Mouse (Mus musculus) stomach, embryonic 14.5 days (tissue): ENCODE data around the gene Lamtor2. TPM values are rescaled to one million over a fixed set of nuclear protein-coding genes. Genes with fewer than 3 reads are reported as not detected.
A peak's percentile ranks its signal among the peaks of the same experiment; 100 is the strongest.
"Not testable (repeated sequence)": the region's sequence is repeated elsewhere in the genome, so short reads cannot be mapped to it uniquely, and the experiment has no call there.

Experiments
- ATAC-seq: fragments of 200-750 bp; cut with Nextera tagmentation; 2 replicates; pipeline ENCODE4 v1.8.0; 2017; ENCODE audit warnings: low read depth, moderate TSS enrichment; ENCODE audit not compliant: insufficient number of reproducible peaks, insufficient read depth, low FRiP score
- H3K27ac ChIP-seq: fragments of 300-500 bp; sonication (generic); 2 replicates; pipeline ENCODE4 v1.5.1; 2014; ENCODE audit warnings: mild to moderate bottlenecking, low read length, moderate library complexity, mixed read lengths
- H3K27me3 ChIP-seq: fragments of 300-500 bp; sonication (generic); 2 replicates; pipeline ENCODE4 v1.6.1; 2014; ENCODE audit warnings: low read length, control low read depth, mixed read lengths; ENCODE audit not compliant: control insufficient read depth, insufficient read depth
- H3K36me3 ChIP-seq: fragments of 300-500 bp; sonication (generic); 2 replicates; pipeline ENCODE4 v1.6.1; 2014; ENCODE audit warnings: mild to moderate bottlenecking, control low read depth, low read length, moderate library complexity, mixed read lengths; ENCODE audit not compliant: control insufficient read depth, insufficient read depth
- H3K4me1 ChIP-seq: fragments of 300-500 bp; sonication (generic); 2 replicates; pipeline ENCODE4 v1.6.1; 2014; ENCODE audit warnings: low read length, control low read depth, mixed read lengths; ENCODE audit not compliant: control insufficient read depth, insufficient read depth
- H3K4me2 ChIP-seq: fragments of 300-500 bp; sonication (generic); replicated peaks from 2 replicates; pipeline ENCODE4 v1.6.1; 2014; ENCODE audit warnings: low read depth, low read length, control low read depth
- H3K4me3 ChIP-seq: fragments of 300-500 bp; sonication (generic); 2 replicates; pipeline ENCODE4 v1.5.1; 2014; ENCODE audit warnings: low read depth, low read length, control low read depth
- H3K9ac ChIP-seq: fragments of 300-500 bp; sonication (generic); replicated peaks from 2 replicates; pipeline ENCODE4 v1.6.1; 2014; ENCODE audit warnings: low read depth, mild to moderate bottlenecking, control low read depth, low read length, moderate library complexity, mixed read lengths
- H3K9me3 ChIP-seq: fragments of 300-500 bp; sonication (generic); 2 replicates; pipeline ENCODE4 v1.6.1; 2016; ENCODE audit warnings: low read depth, low read length, control low read depth; ENCODE audit not compliant: control insufficient read depth
- WGBS: fragments of 180-500 bp; shearing (Covaris S2); extraction: QIAGEN DNeasy Blood & Tissue Kit; methylation state at CpG from one replicate; pipeline ENCODE4 v1.1.7; 2014; 5-methylcytosine and 5-hydroxymethylcytosine counted together
- polyA plus RNA-seq: library from polyadenylated mRNA; unstranded; fragments of >200 nt; fragmentation: Nextera tagmentation; extraction: Ambion mirVana; gene quantifications from 2 replicates; pipeline ENCODE4 v1.2.1, GENCODE M21; 2014

The Lamtor2 gene
- polyA plus RNA-seq, 1 experiment from 2014 or later: 84.8 TPM

DNA sequence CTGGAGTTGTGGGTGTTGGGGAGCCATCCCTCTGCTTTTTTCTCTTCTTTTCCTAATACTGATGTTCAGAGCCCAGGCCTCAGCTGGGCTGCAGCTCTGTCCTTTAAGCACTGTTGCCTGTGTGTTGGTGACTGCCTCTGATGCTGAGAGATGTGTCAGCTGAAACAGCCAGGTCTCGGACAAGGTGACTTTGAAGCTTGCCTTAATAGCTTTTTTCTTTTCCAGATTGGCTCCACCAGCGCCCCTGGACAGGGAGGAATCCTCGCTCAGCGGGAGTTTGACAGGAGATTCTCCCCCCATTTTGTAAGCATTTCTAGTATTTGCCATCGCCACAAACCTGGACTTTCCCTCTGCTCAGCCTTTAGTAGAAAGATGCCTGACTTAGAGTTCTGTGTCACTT, 33.8 kb upstream of the Lamtor2 start:
- peaks cover 55% of the 10 kb centered on the region for H3K36me3 ChIP-seq
- no peak overlapping the region for H3K27ac ChIP-seq
- no peak overlapping the region for H3K9ac ChIP-seq
- no peaks in the 10 kb centered on the region for H3K9me3 ChIP-seq
- no peak overlapping the region for H3K4me2 ChIP-seq
- H3K4me3 ChIP-seq: no peak overlapping the region
- no peaks in the 10 kb centered on the region for H3K4me1 ChIP-seq
- 95% methylated on average over 5 of the region's 5 CpGs for WGBS
- H3K27me3 ChIP-seq: no peaks in the 10 kb centered on the region
- ATAC-seq: no peak

DNA sequence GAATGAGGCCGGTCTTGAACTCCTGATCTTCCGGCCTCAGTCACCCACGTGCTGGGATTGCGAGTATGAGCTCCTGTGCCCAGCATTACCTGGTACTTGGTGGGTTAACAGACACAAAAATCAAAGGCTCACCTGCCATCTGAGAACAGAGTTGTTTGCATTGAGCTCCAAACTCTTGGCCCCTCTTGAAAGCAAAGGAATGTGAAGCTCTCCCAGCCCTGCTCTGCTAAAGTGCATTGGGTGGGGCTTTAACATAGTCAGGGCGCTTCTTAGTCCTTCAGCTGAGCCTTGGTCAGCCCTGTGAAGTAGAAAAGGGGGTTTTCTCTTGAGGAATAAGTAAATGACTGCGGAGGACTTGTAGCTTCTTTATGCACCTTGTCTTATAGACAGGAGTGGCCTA, 32.9 kb upstream of the Lamtor2 start:
- peaks cover 59% of the 10 kb centered on the region for H3K36me3 ChIP-seq
- no peaks in the 10 kb centered on the region for H3K4me1 ChIP-seq
- WGBS: 87% methylated on average over 6 of the region's 6 CpGs

DNA sequence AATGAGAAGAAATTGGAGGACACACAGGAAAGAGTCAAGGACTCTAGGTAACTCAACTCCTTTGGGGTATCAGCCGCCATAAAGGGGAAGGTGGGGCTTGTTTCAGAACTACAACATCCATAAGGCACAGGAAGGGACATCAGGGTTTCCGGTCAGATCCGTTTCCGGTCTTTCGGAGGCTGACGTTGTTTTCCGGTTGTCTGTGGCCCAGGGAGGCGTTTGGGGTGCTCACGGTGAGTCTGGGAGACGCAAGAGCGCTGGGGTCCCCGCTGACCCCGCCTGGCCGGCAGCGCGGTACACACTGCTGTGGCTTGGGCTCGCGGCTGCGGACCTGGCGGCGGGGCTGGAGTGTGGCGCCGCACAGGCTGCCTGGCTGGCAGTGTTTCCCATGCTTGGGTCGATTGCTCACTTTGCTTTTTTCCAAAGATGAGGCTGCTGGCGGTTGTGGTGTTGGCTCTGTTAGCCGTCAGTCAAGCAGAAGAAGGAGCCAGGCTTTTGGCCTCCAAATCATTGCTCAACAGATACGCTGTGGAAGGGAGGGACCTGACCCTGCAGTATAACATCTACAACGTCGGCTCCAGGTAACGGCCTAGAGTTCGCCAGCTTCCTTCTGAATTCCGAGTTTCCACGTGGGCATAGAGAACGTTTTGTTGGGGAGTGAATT, 26.7 kb upstream of the Lamtor2 start:
- Histone ChIP-seq H3K4me1 (peaks cover 10% of the 10 kb centered on the region), H3K36me3 (peaks cover 26% of the 10 kb centered on the region), H3K4me3 (peak overlapping the region; percentile 90), H3K4me2 (peak overlapping the region; percentile 88), H3K27me3 (no peaks in the 10 kb centered on the region), H3K9me3 (no peaks in the 10 kb centered on the region), H3K27ac (peak overlapping the region; percentile 48; the same call in 1 of the 2 replicates), H3K9ac (peak overlapping the region; percentile 67)
- under 1% methylated on average over 34 of the region's 34 CpGs for WGBS
- peak; percentile 75; the same call in 1 of the 2 replicates for ATAC-seq

More for the DNA sequence above, 32.9 kb upstream of the Lamtor2 start:
- Histone ChIP-seq H3K9ac (no peak overlapping the region), H3K4me2 (no peak overlapping the region), H3K9me3 (no peaks in the 10 kb centered on the region), H3K27me3 (no peaks in the 10 kb centered on the region), H3K27ac (no peak overlapping the region), H3K4me3 (no peak overlapping the region)
- no peak for ATAC-seq

DNA sequence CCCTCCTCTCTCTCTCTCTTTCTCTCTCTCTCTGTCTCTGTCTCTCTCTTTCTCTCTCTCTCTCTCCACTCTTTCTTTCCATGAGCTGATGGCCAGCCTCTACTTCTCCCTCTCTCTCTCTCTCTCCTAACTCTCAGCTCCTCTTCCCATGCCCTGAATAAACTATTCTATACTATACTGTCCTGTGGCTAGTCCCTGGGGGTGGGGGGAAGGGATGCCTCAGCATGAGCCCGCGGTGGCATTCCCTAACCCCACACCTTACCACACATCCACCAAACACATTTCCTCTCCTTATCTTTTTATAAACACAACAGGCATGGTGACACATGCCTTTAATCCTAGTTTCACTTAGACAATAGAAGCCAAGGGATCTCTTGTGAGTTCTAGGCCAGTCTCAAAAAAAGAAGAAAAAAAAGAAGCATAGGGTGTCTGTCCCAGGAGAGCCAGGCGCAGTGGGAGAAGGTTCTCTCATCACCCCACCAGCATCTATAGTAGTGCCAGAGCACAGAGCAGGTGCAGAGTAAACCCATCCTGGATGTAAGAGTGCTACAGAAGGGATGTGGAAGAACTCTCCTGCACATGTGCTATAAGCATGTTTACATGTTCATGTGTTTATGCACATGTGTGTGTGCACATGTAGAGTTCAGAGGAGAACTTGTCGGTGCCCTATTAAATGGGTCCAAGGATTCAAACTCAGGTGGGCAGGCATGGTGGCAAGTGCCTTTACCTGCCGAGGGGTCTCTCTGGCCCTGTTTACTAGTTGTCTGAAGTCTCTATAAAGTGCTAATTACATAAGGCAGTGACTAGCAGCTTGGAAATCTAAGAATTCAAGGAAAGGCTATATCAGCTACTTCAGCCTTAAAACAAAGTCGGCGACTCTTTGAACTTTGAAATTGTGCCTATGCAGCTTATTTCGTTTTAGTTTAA, 25.9 kb upstream of the Lamtor2 start:
- H3K4me2 ChIP-seq: peak overlapping the region; percentile 88
- no peak overlapping the region for H3K9ac ChIP-seq
- peaks cover 10% of the 10 kb centered on the region for H3K4me1 ChIP-seq
- peaks cover 23% of the 10 kb centered on the region for H3K36me3 ChIP-seq
- peak overlapping the region; percentile 90 for H3K4me3 ChIP-seq
- no peaks in the 10 kb centered on the region for H3K9me3 ChIP-seq
- H3K27ac ChIP-seq: no peak overlapping the region
- 44% methylated on average over 8 of the region's 8 CpGs for WGBS
- ATAC-seq: 0 out of 2 replicates have a peak, but pooled peaks have one; percentile 12
- no peaks in the 10 kb centered on the region for H3K27me3 ChIP-seq

DNA sequence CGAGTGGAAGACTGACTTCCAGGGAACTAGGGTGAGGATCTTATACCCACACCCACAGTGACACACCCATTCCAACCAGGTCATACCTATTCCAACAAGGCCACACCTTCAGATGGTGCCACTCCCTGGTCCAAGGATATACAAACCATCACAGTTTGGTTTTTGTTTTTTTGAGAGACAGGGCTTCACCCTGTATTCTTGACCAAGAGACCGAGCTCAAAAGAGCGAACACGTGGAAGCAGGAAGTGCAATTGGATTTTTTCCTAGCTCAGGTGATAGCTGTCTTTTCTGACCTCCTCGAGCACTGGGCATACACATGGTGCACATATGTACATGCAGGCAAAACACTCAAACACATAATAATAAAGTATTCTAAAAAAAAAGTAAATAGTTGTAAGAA, 25.0 kb upstream of the Lamtor2 start:
- not testable (repeated sequence) for H3K27me3 ChIP-seq, H3K9me3 ChIP-seq, H3K4me2 ChIP-seq, ATAC-seq, H3K4me3 ChIP-seq, H3K27ac ChIP-seq, H3K9ac ChIP-seq
- Histone ChIP-seq H3K4me1 (peaks cover 10% of the 10 kb centered on the region), H3K36me3 (peaks cover 14% of the 10 kb centered on the region; the same call in 1 of the 2 replicates)
- 84% methylated on average over 5 of the region's 5 CpGs for WGBS

DNA sequence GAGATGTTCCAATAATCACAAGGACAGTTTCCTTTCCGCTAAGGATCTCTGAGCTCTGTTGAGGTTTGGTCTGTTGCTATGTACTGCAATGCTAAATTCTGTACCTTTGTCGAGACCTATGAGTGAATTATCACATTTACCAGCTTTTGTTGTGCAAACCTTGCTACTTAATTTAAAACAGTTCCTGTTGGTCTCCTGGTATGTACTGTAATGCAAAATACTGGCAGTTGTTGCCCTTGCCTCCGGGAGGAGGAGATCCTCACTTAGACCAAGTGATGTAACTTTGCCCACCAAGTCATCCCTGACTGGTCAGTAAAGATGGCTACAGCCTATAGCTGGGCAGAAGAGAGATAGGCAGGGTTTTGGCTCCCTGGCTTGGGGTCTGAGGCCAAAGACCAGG, 22.7 kb upstream of the Lamtor2 start, which contains the start of gene Ssr2:
Ssr2 (plus strand) TSS at position 337 of the 400 bp plus-strand sequence.
- no peak for ATAC-seq
- Histone ChIP-seq H3K9ac (no peak within 1 kb of the TSS), H3K4me3 (no peak within 1 kb of the TSS), H3K4me2 (no peak within 1 kb of the TSS), H3K4me1 (peaks cover 10% of the 10 kb centered on the region), H3K9me3 (no peaks in the 10 kb centered on the region), H3K27ac (no peak within 1 kb of the TSS), H3K27me3 (no peaks in the 10 kb centered on the region), H3K36me3 (no peaks in the 10 kb centered on the region)
- WGBS: 80% methylated on average over 3 of the region's 3 CpGs

DNA sequence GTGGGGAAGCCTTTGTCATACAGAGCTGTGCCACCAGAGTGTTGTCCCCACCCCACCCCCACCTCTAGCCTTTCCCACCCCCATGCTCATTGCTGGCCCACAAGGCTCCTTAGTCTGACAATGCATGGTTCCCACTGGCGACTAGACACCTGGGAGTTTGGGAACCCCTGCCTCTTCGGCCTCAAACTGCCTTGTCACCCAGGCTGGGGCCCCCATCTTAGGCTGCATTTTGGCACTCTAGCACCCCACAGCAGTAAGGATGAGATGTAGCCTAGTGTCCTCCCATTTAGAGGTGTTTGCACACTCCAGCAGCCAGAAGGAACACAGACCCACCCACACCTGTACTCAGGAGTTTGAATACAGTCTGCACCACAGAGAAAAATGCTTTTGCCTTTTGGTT, 20.9 kb upstream of the Lamtor2 start:
- Histone ChIP-seq H3K9ac (no peak overlapping the region), H3K4me2 (no peak overlapping the region), H3K36me3 (peaks cover 10% of the 10 kb centered on the region), H3K27ac (no peak overlapping the region), H3K4me1 (peaks cover 1% of the 10 kb centered on the region; the same call in 1 of the 2 replicates), H3K27me3 (no peaks in the 10 kb centered on the region), H3K9me3 (no peaks in the 10 kb centered on the region), H3K4me3 (no peak overlapping the region)
- ATAC-seq: no peak
- WGBS: 86% methylated on average over 2 of the region's 2 CpGs

DNA sequence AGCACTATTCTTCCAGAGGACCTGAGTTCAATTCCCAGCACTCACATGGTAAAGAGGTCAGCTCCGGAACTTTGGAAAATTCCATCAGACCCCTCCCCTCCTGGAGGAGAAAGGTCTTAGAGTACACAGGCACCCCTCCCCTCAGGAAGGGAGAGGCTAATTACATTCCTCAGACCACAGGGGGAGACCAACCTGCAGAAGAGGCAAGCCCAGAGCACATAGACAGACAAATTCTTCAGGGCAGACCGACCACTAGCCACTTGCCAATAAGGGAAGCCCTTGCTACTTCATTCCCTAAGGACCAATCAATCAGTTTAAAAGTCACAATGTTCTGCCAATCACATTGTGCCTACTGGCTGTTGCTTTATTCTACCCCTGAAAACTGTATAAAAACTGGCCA, 20.0 kb upstream of the Lamtor2 start:
- WGBS: 72% methylated on average over 2 of the region's 2 CpGs
- Histone ChIP-seq H3K4me1 (no peaks in the 10 kb centered on the region), H3K36me3 (peaks cover 19% of the 10 kb centered on the region), H3K4me2 (no peak overlapping the region), H3K27me3 (no peaks in the 10 kb centered on the region), H3K4me3 (no peak overlapping the region), H3K9ac (no peak overlapping the region), H3K27ac (no peak overlapping the region), H3K9me3 (no peaks in the 10 kb centered on the region)
- ATAC-seq: no peak
